Mouse (Mus musculus) kidney, adult 2 months (tissue): ENCODE measurements around the gene Dock11. TPM values are rescaled to one million over a fixed set of nuclear protein-coding genes. Genes with fewer than 3 reads are reported as not detected.
A peak's percentile ranks its signal among the peaks of the same experiment; 100 is the strongest.

ENCODE experiments used
- DNase-seq: peaks from one replicate; pipeline ENCODE4 v3.0.0; 2021
- H3K27ac ChIP-seq: fragments of 200-500 bp; 2 replicates; pipeline ENCODE4 v1.5.1; 2012; ENCODE audit warnings: low read depth, low read length, control low read depth, inconsistent platforms; ENCODE audit not compliant: insufficient read depth
- H3K27me3 ChIP-seq: fragments of 200-500 bp; replicated peaks from 2 replicates; pipeline ENCODE4 v1.6.1; 2012; ENCODE audit warnings: mild to moderate bottlenecking, moderate library complexity, low read length, inconsistent platforms; ENCODE audit not compliant: control insufficient read depth, insufficient read depth
- H3K36me3 ChIP-seq: fragments of 200-500 bp; 2 replicates; pipeline ENCODE4 v1.6.1; 2012; ENCODE audit warnings: mild to moderate bottlenecking, moderate library complexity, low read length, inconsistent platforms; ENCODE audit not compliant: control insufficient read depth, insufficient read depth
- H3K4me1 ChIP-seq: fragments of 200-500 bp; 2 replicates; pipeline ENCODE4 v1.6.1; 2011; ENCODE audit warnings: low read length; ENCODE audit not compliant: control insufficient read depth, insufficient read depth
- H3K4me3 ChIP-seq: fragments of 200-500 bp; 2 replicates; pipeline ENCODE4 v1.5.1; 2011; ENCODE audit warnings: mild to moderate bottlenecking, low read depth, low read length, control low read depth; ENCODE audit not compliant: insufficient read depth
- CTCF ChIP-seq: fragments of 200-500 bp; conservative IDR thresholded peaks from 2 replicates; pipeline ENCODE4 v1.5.1; 2011; ENCODE audit warnings: low read depth, mild to moderate bottlenecking, control low read depth, low read length, moderate library complexity, mixed read lengths; ENCODE audit not compliant: insufficient read depth, insufficient read length
- POLR2A ChIP-seq: fragments of 200-500 bp; IDR thresholded peaks from one replicate; pipeline ENCODE4 v1.6.1; 2011; ENCODE audit warnings: low read depth, low read length, control low read depth
- WGBS: fragments of 180-500 bp; shearing (Covaris S2); methylation state at CpG from one replicate; pipeline ENCODE4 v1.1.7; 2018; 5-methylcytosine and 5-hydroxymethylcytosine counted together
- polyA plus RNA-seq: library from polyadenylated mRNA; depleted of rRNA; stranded (reverse); fragments of >200 nt; gene quantifications from 2 replicates; pipeline ENCODE4 v1.2.3, GENCODE M21; 2012

Dock11 gene
- polyA plus RNA-seq, 1 experiment = 0.75 TPM

GRCm38 (mm10) chrX:36050312-36050711, 161.7 kb downstream of the Dock11 start:
- no peak for DNase-seq
- no peaks in the 10 kb centered on the region for H3K36me3 ChIP-seq
- H3K27ac ChIP-seq = no peak overlapping the region
- no peaks in the 10 kb centered on the region for H3K4me1 ChIP-seq
- no peak overlapping the region for H3K4me3 ChIP-seq
- no peak for TF ChIP-seq CTCF
- no peak for TF ChIP-seq POLR2A
- H3K27me3 ChIP-seq = no peaks in the 10 kb centered on the region

GRCm38 (mm10) chrX:36073997-36074396, 185.4 kb downstream of the Dock11 start:
- no peak for TF ChIP-seq POLR2A
- no peak for TF ChIP-seq CTCF
- no peaks in the 10 kb centered on the region for H3K36me3 ChIP-seq
- no peak overlapping the region for H3K4me3 ChIP-seq
- H3K27ac ChIP-seq = no peak overlapping the region
- no peaks in the 10 kb centered on the region for H3K4me1 ChIP-seq
- 52% methylated on average over 2 of the region's 2 CpGs for WGBS
- no peak for DNase-seq
- H3K27me3 ChIP-seq = no peaks in the 10 kb centered on the region

GRCm38 (mm10) chrX:36077164-36077563, 188.5 kb downstream of the Dock11 start:
- H3K27ac ChIP-seq = no peak overlapping the region

GRCm38 (mm10) chrX:36082917-36083316, 194.3 kb downstream of the Dock11 start:
- DNase-seq = peak; percentile 8
- Histone ChIP-seq H3K27me3 (no peaks in the 10 kb centered on the region), H3K4me3 (no peak overlapping the region), H3K36me3 (no peaks in the 10 kb centered on the region), H3K27ac (no peak overlapping the region), H3K4me1 (peaks cover 4% of the 10 kb centered on the region; the same call in 1 of the 2 replicates)
- 80% methylated on average over 1 of the region's 1 CpGs for WGBS
- TF ChIP-seq POLR2A = no peak
- TF ChIP-seq CTCF = no peak

More at GRCm38 (mm10) chrX:36077164-36077563, 188.5 kb downstream of the Dock11 start:
- Histone ChIP-seq H3K4me3 (no peak overlapping the region), H3K27me3 (no peaks in the 10 kb centered on the region), H3K36me3 (no peaks in the 10 kb centered on the region), H3K4me1 (no peaks in the 10 kb centered on the region)
- DNase-seq = no peak
- TF ChIP-seq CTCF (no peak), POLR2A (no peak)
- WGBS = 66% methylated on average over 4 of the region's 4 CpGs

- Histone ChIP-seq H3K27me3 (no peaks in the 10 kb centered on the region), H3K4me1 (peaks cover under 1% of the 10 kb centered on the region; the same call in 1 of the 2 replicates), H3K4me3 (no peak overlapping the region), H3K36me3 (no peaks in the 10 kb centered on the region), H3K27ac (no peak overlapping the region)
- TF ChIP-seq CTCF (no peak), POLR2A (no peak)
- no peak for DNase-seq
- 89% methylated on average over 6 of the region's 6 CpGs for WGBS
These were observed 200.0 kb downstream of the Dock11 start for GRCm38 (mm10) chrX:36088464-36089256.

DNA sequence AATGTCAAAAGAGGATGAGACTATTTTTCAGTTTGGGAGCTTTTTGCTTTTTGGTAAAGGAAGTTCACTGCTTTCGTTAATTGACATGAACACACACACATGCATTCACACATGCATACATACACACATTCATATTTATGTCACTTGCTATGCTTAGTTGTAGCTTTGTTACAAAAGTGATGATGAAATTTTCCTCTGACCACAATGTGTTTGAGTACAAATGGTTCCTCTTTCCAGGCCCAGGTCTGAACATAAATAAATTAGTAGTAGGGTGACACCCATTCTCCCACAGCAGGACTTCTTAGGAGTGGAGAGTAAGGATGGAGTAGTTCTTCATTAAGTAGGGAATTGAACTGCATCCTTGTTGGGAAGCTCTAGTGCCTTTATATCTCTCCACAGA, 212.3 kb downstream of the Dock11 start:
- Histone ChIP-seq H3K4me3 (no peak overlapping the region), H3K36me3 (no peaks in the 10 kb centered on the region), H3K27ac (no peak overlapping the region), H3K4me1 (no peaks in the 10 kb centered on the region), H3K27me3 (no peaks in the 10 kb centered on the region)
- WGBS = 96% methylated on average over 1 of the region's 1 CpGs
- TF ChIP-seq POLR2A (no peak), CTCF (no peak)
- DNase-seq = no peak

GRCm38 (mm10) chrX:36101318-36101717, 212.7 kb downstream of the Dock11 start:
- no peaks in the 10 kb centered on the region for H3K27me3 ChIP-seq
- H3K4me3 ChIP-seq = no peak overlapping the region
- no peaks in the 10 kb centered on the region for H3K36me3 ChIP-seq
- no peaks in the 10 kb centered on the region for H3K4me1 ChIP-seq
- TF ChIP-seq CTCF (no peak), POLR2A (no peak)
- no peak for DNase-seq
- no peak overlapping the region for H3K27ac ChIP-seq
- 79% methylated on average over 3 of the region's 3 CpGs for WGBS
